Mouse (Mus musculus): ENCODE measurements around the gene Slc12a6.

DNA sequence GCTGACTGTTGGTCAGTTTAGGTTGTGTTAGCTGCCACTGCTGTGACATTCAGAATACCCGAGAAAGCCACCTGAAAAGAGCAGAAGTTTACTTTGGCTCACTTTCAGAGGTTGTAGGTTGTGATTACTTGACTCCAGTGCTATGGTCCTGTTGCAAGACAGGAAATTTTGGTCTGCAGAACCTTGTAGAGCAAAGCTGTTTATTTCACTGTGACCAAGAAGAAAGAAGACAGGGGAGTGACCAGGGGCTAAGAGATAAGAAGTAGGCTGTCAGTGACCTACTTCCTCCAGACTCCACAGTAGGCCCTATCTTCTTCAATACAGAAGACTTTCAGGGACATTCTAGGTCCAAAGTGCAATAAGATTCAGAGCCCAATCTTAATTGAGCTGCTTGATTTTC lies 131.0 kb downstream of the Slc12a6 start:
- no peak for TF ChIP-seq MAFK (IDR thresholded peaks at IDR 0.05; ENCODE audit: insufficient read depth, low read depth, low read length)
- no peak for TF ChIP-seq HCFC1 (IDR thresholded peaks at IDR 0.05; ENCODE audit: borderline replicate concordance, insufficient read depth, low read length)
- TF ChIP-seq CHD2 (IDR thresholded peaks at IDR 0.05; ENCODE audit: low read depth, low read length): no peak
- no peak for TF ChIP-seq ZC3H11A (IDR thresholded peaks at IDR 0.05; ENCODE audit: borderline replicate concordance, low read depth, low read length)

All from ES-E14 (cell line).